Mouse (Mus musculus): ENCODE results near the gene Pmepa1. TPM values are rescaled to one million over a fixed set of nuclear protein-coding genes. Genes with fewer than 3 reads are reported as not detected.

The Pmepa1 gene
- polyA plus RNA-seq, 1 experiment from 2014 or later: 7.0 TPM

DNA sequence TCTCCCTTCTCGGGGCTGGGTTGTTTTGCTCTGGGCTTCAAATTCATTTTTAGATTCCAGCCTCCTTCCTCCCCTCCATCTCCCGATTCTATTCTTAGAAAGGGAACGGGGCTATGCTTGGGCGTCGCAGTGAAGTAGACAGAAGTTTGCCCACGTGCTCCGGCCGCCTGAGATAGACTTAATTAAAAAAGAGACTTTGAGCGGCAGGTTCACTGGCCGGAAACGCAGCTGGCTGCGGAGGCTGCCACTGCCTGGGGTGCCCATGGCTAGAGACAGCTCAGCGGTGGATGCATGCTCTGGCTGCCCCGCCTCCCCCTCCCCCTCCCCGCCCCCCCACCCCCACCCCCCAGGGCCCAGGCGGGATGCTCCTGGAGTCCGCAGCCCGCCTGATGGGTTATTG, 31.2 kb upstream of the Pmepa1 start:
- Histone ChIP-seq H3K4me1 (replicated peaks; ENCODE audit: control insufficient read depth, insufficient read depth) (no peaks in the 10 kb centered on the region), H3K9ac (ENCODE audit: low read length) (no peak overlapping the region), H3K27ac (replicated peaks) (no peak overlapping the region), H3K4me2 (replicated peaks; ENCODE audit: low read depth) (peak overlapping the region; percentile 25), H3K36me3 (ENCODE audit: control insufficient read depth, insufficient read depth, low read length) (no peaks in the 10 kb centered on the region), H3K4me3 (ENCODE audit: low read depth, low read length) (no peak overlapping the region), H3K9me3 (ENCODE audit: control insufficient read depth, low read length) (no peaks in the 10 kb centered on the region), H3K27me3 (ENCODE audit: control insufficient read depth, insufficient read depth, low read length) (no peaks in the 10 kb centered on the region)
- TF ChIP-seq EP300 (optimal IDR thresholded peaks at IDR 0.05): no peak
- TF ChIP-seq CTCF (IDR thresholded peaks at IDR 0.05; ENCODE audit: low read depth): no peak
- 4% methylated on average over 16 of the region's 18 CpGs for WGBS
- DNase-seq (ENCODE audit: low spot score): peak; percentile 27
- ATAC-seq (ENCODE audit: low FRiP score, low TSS enrichment): peak; percentile 50; the same call in 1 of the 2 replicates

DNA sequence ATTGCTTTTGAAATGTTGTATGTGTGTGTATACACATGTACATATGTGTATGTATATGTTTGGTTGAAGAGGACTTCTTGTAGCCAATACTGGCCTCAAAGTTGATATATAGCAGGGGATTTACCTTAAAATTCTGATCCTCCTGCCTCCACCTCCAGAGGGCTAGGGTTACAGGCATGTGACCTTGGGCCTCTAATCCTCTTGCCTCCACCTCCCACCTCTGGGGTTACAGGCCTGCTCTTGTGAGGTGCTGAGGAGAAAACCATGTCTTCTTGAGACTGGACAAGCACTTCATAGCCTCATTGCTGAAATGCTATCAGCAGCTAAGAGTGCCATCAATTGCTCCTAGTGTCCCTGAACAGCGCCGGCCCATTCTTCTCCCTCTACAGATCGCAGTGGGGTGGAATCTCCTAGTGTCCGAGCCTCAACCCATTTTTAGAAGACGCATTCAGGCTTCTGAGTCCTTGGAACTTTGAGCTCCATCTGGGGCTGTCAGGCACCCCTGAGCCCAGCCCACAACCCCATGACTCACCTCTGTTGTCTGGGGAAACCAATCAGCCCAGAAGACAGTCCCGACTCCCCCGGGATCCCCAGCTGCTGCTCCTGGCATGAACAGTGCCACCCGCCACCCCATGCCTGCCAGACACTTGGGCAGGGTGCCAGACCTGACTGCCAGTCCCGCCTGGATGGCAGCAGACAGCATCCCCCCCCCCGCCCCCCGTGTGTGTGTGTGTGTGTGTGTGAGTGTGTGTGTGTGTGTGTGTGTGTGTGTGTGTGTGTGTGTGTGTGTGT, 30.6 kb upstream of the Pmepa1 start:
- Histone ChIP-seq H3K27ac (replicated peaks) (no peak overlapping the region), H3K27me3 (ENCODE audit: control insufficient read depth, insufficient read depth, low read length) (no peaks in the 10 kb centered on the region), H3K9ac (ENCODE audit: low read length) (no peak overlapping the region), H3K4me2 (replicated peaks; ENCODE audit: low read depth) (peak overlapping the region; percentile 25; the same call in 1 of the 2 replicates), H3K36me3 (ENCODE audit: control insufficient read depth, insufficient read depth, low read length) (no peaks in the 10 kb centered on the region), H3K9me3 (ENCODE audit: control insufficient read depth, low read length) (no peaks in the 10 kb centered on the region), H3K4me1 (replicated peaks; ENCODE audit: control insufficient read depth, insufficient read depth) (no peaks in the 10 kb centered on the region), H3K4me3 (ENCODE audit: low read depth, low read length) (no peak overlapping the region)
- TF ChIP-seq CTCF (IDR thresholded peaks at IDR 0.05; ENCODE audit: low read depth) (no peak), EP300 (optimal IDR thresholded peaks at IDR 0.05) (no peak)
- 26% methylated on average over 10 of the region's 11 CpGs for WGBS
- peak; percentile 84 for ATAC-seq (ENCODE audit: low FRiP score, low TSS enrichment)
- DNase-seq (ENCODE audit: low spot score): peak; percentile 69

DNA sequence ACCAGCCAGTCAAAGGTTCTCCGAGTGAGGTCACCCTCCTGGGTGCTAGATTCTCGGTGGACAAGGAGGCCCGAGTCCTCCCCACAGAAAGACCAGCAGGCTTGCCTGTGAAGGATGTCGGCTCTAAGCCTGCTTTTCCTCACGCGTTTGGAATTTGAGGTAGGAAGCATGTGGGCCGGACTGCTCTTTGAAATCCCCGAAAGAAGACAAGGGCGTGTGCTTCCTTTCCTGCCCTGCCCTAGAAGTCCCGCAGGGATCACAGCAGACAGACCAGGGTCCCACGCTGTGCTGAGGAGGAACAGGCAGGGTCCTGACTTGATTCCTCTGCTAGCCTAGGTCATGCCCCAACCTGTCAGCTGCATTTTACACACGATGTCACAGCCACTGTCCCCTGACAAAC, 28.7 kb upstream of the Pmepa1 start:
- Histone ChIP-seq H3K27ac (replicated peaks) (no peak overlapping the region), H3K9me3 (ENCODE audit: control insufficient read depth, low read length) (no peaks in the 10 kb centered on the region), H3K4me1 (replicated peaks; ENCODE audit: control insufficient read depth, insufficient read depth) (no peaks in the 10 kb centered on the region), H3K27me3 (ENCODE audit: control insufficient read depth, insufficient read depth, low read length) (no peaks in the 10 kb centered on the region), H3K4me2 (replicated peaks; ENCODE audit: low read depth) (no peak overlapping the region), H3K36me3 (ENCODE audit: control insufficient read depth, insufficient read depth, low read length) (no peaks in the 10 kb centered on the region), H3K4me3 (ENCODE audit: low read depth, low read length) (no peak overlapping the region), H3K9ac (ENCODE audit: low read length) (no peak overlapping the region)
- WGBS: 20% methylated on average over 12 of the region's 12 CpGs
- TF ChIP-seq CTCF (IDR thresholded peaks at IDR 0.05; ENCODE audit: low read depth) (no peak), EP300 (optimal IDR thresholded peaks at IDR 0.05) (no peak)
- ATAC-seq (ENCODE audit: low FRiP score, low TSS enrichment) (no peak), DNase-seq (ENCODE audit: low spot score) (no peak)

DNA sequence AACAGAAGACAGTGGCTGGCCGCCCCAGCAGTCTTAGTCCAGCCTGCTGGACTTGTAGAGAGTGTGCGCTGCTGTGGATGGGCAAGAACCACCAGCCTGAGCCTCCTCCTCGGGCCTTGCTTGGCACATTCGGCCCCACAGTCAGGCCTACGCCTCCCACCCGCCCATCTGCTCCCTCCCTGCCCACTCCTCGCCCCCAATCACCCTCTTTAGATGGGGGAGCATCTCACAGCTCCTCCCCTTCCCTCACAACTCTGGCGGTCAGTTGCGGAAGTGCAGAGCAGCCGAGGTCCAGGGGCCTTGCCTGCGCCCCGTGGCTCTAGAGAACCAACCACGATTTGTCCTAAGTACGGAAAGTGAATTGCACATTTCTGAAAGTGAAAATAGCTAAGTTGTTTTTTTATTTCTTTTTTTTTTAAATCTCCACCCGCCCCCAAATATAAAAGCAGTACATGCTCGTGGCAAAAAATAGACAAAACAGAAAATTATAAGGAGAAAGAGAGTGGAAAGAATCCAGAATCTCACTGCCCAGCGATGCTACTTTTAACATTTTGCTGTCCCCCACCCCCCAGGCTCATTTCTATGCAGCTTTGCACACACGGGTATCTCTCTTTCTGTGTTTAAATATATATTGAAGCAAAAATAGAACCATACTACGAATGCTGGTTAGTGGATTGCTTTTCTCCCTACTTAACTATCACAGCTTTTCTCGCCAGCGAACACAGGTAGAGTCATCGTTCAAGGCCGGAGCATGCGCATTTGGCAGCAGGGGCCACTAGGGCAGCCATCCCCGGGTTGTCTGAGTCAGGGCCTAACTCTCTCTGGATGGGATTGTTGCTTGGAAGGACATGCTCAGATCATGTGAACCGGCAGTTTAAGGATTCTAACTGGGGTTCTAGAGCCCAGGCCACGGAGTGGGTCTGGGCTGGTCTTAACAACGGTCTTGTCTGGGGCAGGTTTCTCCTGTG, 24.6 kb upstream of the Pmepa1 start:
- Histone ChIP-seq H3K9me3 (ENCODE audit: control insufficient read depth, low read length) (no peaks in the 10 kb centered on the region), H3K36me3 (ENCODE audit: control insufficient read depth, insufficient read depth, low read length) (no peaks in the 10 kb centered on the region), H3K9ac (ENCODE audit: low read length) (no peak overlapping the region), H3K4me3 (ENCODE audit: low read depth, low read length) (no peak overlapping the region), H3K27ac (replicated peaks) (no peak overlapping the region), H3K4me1 (replicated peaks; ENCODE audit: control insufficient read depth, insufficient read depth) (no peaks in the 10 kb centered on the region), H3K27me3 (ENCODE audit: control insufficient read depth, insufficient read depth, low read length) (no peaks in the 10 kb centered on the region), H3K4me2 (replicated peaks; ENCODE audit: low read depth) (no peak overlapping the region)
- 73% methylated on average over 28 of the region's 28 CpGs for WGBS
- ATAC-seq (ENCODE audit: low FRiP score, low TSS enrichment): no peak
- TF ChIP-seq EP300 (optimal IDR thresholded peaks at IDR 0.05) (no peak), CTCF (IDR thresholded peaks at IDR 0.05; ENCODE audit: low read depth) (peak; percentile 49)
- no peak for DNase-seq (ENCODE audit: low spot score)

DNA sequence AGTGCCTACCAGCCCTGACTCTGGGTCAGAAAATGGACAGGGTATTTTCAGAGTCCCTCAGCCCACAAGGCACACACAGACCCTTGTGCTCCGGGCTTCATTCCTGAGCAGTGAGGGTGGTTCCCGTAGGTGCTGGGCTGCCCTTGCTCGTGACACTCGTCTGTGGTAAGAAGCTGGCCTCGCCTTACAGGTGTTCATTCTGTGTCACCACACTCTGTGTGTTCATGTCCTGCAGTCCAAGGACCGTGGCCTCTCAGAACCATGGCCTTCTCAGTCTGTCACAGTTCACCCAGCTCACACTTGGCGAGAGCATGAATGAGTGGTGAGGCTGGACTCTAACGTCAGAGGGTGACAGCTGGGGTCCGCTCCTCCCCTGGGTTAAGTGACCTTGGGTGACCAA, 20.1 kb upstream of the Pmepa1 start:
- peak; percentile 55; the same call in 1 of the 2 replicates for ATAC-seq (ENCODE audit: low FRiP score, low TSS enrichment)
- Histone ChIP-seq H3K9ac (ENCODE audit: low read length) (no peak overlapping the region), H3K27ac (replicated peaks) (no peak overlapping the region), H3K4me1 (replicated peaks; ENCODE audit: control insufficient read depth, insufficient read depth) (no peaks in the 10 kb centered on the region), H3K36me3 (ENCODE audit: control insufficient read depth, insufficient read depth, low read length) (no peaks in the 10 kb centered on the region), H3K27me3 (ENCODE audit: control insufficient read depth, insufficient read depth, low read length) (no peaks in the 10 kb centered on the region), H3K9me3 (ENCODE audit: control insufficient read depth, low read length) (no peaks in the 10 kb centered on the region), H3K4me2 (replicated peaks; ENCODE audit: low read depth) (no peak overlapping the region), H3K4me3 (ENCODE audit: low read depth, low read length) (no peak overlapping the region)
- no peak for DNase-seq (ENCODE audit: low spot score)
- WGBS: 82% methylated on average over 9 of the region's 9 CpGs
- no peak for TF ChIP-seq EP300 (optimal IDR thresholded peaks at IDR 0.05)
- no peak for TF ChIP-seq CTCF (IDR thresholded peaks at IDR 0.05; ENCODE audit: low read depth)

Measured in stomach, postnatal 0 days (tissue).